Mouse (Mus musculus) kidney, adult 2 months (tissue): ENCODE data around the gene Aurkb. TPM values are rescaled to one million over a fixed set of nuclear protein-coding genes. Genes with fewer than 3 reads are reported as not detected.
A peak's percentile ranks its signal among the peaks of the same experiment; 100 is the strongest.

Experiments used
- DNase-seq: peaks from one replicate; pipeline ENCODE4 v3.0.0; 2021
- H3K27ac ChIP-seq: fragments of 200-500 bp; 2 replicates; pipeline ENCODE4 v1.5.1; 2012; ENCODE audit warnings: low read depth, low read length, control low read depth, inconsistent platforms; ENCODE audit not compliant: insufficient read depth
- H3K27me3 ChIP-seq: fragments of 200-500 bp; replicated peaks from 2 replicates; pipeline ENCODE4 v1.6.1; 2012; ENCODE audit warnings: mild to moderate bottlenecking, moderate library complexity, low read length, inconsistent platforms; ENCODE audit not compliant: control insufficient read depth, insufficient read depth
- H3K36me3 ChIP-seq: fragments of 200-500 bp; 2 replicates; pipeline ENCODE4 v1.6.1; 2012; ENCODE audit warnings: mild to moderate bottlenecking, moderate library complexity, low read length, inconsistent platforms; ENCODE audit not compliant: control insufficient read depth, insufficient read depth
- H3K4me1 ChIP-seq: fragments of 200-500 bp; 2 replicates; pipeline ENCODE4 v1.6.1; 2011; ENCODE audit warnings: low read length; ENCODE audit not compliant: control insufficient read depth, insufficient read depth
- H3K4me3 ChIP-seq: fragments of 200-500 bp; 2 replicates; pipeline ENCODE4 v1.5.1; 2011; ENCODE audit warnings: mild to moderate bottlenecking, low read depth, low read length, control low read depth; ENCODE audit not compliant: insufficient read depth
- CTCF ChIP-seq: fragments of 200-500 bp; conservative IDR thresholded peaks from 2 replicates; pipeline ENCODE4 v1.5.1; 2011; ENCODE audit warnings: low read depth, mild to moderate bottlenecking, control low read depth, low read length, moderate library complexity, mixed read lengths; ENCODE audit not compliant: insufficient read depth, insufficient read length
- POLR2A ChIP-seq: fragments of 200-500 bp; IDR thresholded peaks from one replicate; pipeline ENCODE4 v1.6.1; 2011; ENCODE audit warnings: low read depth, low read length, control low read depth
- WGBS: fragments of 180-500 bp; shearing (Covaris S2); methylation state at CpG from one replicate; pipeline ENCODE4 v1.1.7; 2018; 5-methylcytosine and 5-hydroxymethylcytosine counted together
- polyA plus RNA-seq: library from polyadenylated mRNA; depleted of rRNA; stranded (reverse); fragments of >200 nt; gene quantifications from 2 replicates; pipeline ENCODE4 v1.2.3, GENCODE M21; 2012

Aurkb gene
- polyA plus RNA-seq, 1 experiment, result 1.7 TPM

DNA sequence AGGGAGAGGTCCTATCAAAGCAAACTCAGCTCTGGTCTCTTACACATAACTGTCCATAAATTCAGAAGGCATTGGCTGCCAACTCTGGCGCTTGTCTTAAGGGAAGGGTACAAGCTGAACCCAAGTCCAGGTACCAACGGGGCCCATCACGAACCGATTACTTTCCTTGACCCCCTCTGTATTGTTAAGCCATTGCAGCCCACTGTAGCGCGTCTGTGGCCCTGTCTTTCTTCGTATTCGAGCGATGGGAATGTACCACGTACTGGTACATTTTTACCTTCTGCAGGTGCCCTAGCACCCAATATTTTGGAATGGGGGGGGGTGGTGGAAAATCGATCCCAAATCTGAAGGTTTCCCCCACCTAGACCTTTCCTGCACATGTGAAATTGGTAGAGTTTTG lies 26.8 kb downstream of the Aurkb start:
- no peak overlapping the region for H3K27ac ChIP-seq
- H3K4me1 ChIP-seq, result peaks cover 16% of the 10 kb centered on the region; the same call in 1 of the 2 replicates
- 85% methylated on average over 11 of the region's 11 CpGs for WGBS
- H3K4me3 ChIP-seq, result no peak overlapping the region
- H3K27me3 ChIP-seq, result no peaks in the 10 kb centered on the region
- no peak for DNase-seq
- TF ChIP-seq CTCF, result no peak
- no peak for TF ChIP-seq POLR2A
- no peaks in the 10 kb centered on the region for H3K36me3 ChIP-seq

DNA sequence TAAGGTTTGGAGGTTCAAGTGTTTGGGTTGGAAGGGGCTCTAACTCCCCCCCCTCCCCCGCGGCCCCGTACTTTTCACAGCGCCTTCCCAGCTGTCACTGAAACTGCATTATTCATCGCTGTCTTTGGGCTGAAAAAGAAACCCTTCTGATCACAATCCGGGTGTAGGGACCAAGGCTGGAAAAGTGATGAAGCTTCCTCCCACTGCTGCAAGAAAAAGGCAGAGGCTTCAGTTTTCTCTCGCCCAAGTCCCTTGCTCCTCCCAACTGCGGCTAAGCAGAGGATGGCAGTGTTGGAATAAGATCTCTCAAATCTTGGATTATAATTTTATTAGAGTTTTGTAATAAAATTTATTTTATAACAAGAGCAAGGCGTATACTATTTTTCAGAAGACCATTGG lies 27.2 kb downstream of the Aurkb start:
- Histone ChIP-seq H3K4me3 (peak overlapping the region; percentile 40; the same call in 1 of the 2 replicates), H3K4me1 (peaks cover 12% of the 10 kb centered on the region; the same call in 1 of the 2 replicates), H3K27me3 (no peaks in the 10 kb centered on the region), H3K36me3 (no peaks in the 10 kb centered on the region), H3K27ac (0 out of 2 replicates have a peak overlapping the region, but pooled peaks have one; percentile 4)
- no peak for TF ChIP-seq POLR2A
- TF ChIP-seq CTCF, result no peak
- 5% methylated on average over 9 of the region's 9 CpGs for WGBS
- DNase-seq, result no peak

DNA sequence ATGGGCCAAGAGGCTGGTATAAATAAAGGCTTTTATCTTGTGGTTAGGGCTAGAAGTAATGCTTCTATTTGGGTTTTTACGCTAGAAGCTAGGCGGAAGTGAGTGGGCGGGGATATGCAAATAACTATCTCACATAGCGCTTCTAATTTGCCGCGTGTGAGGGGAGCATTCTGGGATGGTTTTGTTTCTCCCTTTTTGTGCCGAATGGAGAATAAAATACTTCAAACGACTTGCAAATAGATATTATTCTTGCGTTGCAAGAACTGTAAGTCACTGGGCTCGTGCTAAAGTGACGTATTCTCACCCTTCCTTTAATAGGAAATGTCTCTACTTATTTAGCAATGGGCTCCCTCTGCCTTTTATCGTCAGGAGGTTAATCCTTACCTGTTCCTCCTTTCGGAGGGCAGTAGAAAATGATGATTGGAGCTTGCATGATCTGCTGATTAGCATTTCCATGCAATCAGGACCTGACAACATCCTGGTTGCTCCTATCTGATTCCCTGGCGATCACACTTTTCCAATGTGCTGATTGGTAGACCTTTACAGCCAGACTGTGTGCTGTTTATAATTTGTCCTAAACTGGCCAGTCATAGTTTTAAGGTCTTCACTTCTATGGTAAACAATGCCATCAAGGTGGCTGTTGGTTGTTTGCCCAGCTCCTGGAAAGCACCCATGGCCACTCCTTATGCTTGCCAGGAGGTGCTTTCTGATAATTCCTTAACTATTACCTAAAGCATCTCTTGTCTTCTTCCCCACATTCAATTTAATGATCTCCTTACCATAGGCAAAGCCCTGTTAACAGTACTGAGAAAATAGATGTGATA lies 27.8 kb downstream of the Aurkb start:
- Histone ChIP-seq H3K27ac (peak overlapping the region; percentile 100), H3K4me3 (peak overlapping the region; percentile 17; the same call in 1 of the 2 replicates), H3K27me3 (no peaks in the 10 kb centered on the region), H3K4me1 (peaks cover 11% of the 10 kb centered on the region; the same call in 1 of the 2 replicates), H3K36me3 (no peaks in the 10 kb centered on the region)
- DNase-seq, result peak; percentile 96
- TF ChIP-seq CTCF (no peak), POLR2A (no peak)
- WGBS, result under 1% methylated on average over 14 of the region's 14 CpGs

DNA sequence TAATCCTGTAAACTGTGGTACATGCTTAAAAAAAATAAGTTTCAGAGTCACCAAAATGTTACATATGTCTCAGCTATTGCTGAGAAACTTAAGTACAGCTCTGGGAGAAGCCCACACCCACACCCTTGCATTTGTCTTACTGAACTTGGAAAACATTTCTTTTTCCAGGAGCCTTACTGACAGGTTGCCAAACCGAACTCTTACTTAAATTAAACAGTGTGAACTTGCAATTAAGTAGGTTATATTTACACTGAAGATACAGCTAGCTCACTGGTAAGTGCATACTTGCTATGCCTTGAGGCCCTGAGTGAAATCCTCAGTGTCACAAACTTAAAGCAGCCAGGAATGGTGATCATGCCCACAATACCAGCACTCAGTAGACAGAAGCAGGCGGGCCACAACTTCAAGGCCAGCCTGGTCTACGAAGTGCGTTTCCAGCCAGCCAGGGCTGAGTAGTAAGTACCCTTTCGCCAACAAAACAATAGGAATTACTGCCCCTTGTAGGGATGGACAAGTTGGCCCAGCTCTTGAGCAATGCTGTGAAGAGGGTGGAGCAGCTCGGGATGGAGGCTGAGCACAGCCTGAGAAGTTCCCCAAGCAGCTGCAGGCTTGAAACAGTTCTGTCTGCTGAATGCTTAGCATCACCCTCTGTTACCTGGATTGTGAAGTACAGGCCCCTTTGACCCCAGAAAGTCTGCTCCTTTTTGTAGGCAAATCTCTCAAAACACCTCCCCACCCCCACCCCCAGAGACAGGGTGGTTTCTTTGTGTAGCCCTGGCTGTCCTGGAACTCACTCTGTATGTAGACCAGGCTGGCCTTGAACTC lies 28.7 kb downstream of the Aurkb start:
- Histone ChIP-seq H3K27ac (no peak overlapping the region), H3K4me1 (peaks cover 11% of the 10 kb centered on the region; the same call in 1 of the 2 replicates), H3K27me3 (no peaks in the 10 kb centered on the region), H3K4me3 (no peak overlapping the region), H3K36me3 (no peaks in the 10 kb centered on the region)
- TF ChIP-seq POLR2A (no peak), CTCF (no peak)
- 62% methylated on average over 6 of the region's 6 CpGs for WGBS
- DNase-seq, result no peak

DNA sequence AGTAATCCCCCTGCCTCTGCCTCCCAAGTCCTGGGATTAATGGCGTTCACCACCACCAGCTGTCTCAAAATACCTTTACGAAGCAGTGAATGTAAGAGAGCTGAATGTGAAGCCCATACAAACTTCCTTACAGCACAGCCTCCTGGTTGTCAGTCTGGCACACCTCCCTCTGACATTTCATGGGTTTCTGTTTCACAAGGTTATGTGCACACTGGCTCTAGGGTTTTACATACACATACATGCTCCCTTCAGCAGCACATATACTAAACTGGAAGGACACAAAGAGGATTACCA lies 29.3 kb downstream of the Aurkb start:
- DNase-seq, result no peak
- H3K36me3 ChIP-seq, result no peaks in the 10 kb centered on the region
- peaks cover 11% of the 10 kb centered on the region; the same call in 1 of the 2 replicates for H3K4me1 ChIP-seq
- no peak overlapping the region for H3K27ac ChIP-seq
- no peak overlapping the region for H3K4me3 ChIP-seq
- no peak for TF ChIP-seq POLR2A
- TF ChIP-seq CTCF, result no peak
- H3K27me3 ChIP-seq, result no peaks in the 10 kb centered on the region
- WGBS, result 68% methylated on average over 2 of the region's 2 CpGs

DNA sequence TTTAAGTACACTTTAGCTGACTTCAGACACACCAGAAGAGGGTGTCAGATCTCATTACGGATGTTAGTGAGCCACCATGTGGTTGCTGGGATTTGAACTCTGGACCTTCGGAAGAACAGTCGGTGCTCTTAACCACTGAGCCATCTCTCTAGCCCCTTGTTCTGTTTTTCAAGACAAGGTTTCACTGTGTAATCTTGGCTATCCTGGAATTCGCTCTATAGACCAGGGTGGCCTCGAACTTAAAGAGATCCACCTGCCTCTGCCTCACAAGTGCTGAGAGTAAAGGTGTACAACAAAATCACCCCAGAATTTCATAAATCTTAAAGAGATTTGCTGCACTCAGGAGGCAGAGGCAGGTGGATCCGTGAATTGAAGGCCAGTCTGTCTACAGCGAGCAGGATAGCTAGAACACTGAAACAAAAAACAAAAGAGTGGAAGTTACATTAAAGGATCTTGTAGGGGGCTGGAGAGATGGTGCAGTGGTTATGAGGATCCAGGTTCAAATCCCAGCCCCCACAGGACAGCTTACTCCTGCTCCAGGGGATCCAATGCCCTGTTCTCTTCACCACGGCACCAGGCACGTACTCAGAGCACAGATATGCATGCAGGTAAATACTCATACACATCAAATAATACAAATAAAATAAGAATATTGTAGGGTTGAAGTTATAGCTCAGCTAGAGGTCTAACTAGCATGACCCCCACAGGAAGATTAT lies 30.5 kb downstream of the Aurkb start:
- TF ChIP-seq POLR2A (no peak), CTCF (no peak)
- H3K27ac ChIP-seq, result no peak overlapping the region
- 68% methylated on average over 9 of the region's 9 CpGs for WGBS
- peaks cover 11% of the 10 kb centered on the region; the same call in 1 of the 2 replicates for H3K4me1 ChIP-seq
- H3K27me3 ChIP-seq, result no peaks in the 10 kb centered on the region
- no peak overlapping the region for H3K4me3 ChIP-seq
- no peak for DNase-seq
- H3K36me3 ChIP-seq, result no peaks in the 10 kb centered on the region
